Mouse (Mus musculus) gastrocnemius, postnatal 4 days (tissue): ENCODE results near the gene Atxn7l2. TPM values are rescaled to one million over a fixed set of nuclear protein-coding genes. Genes with fewer than 3 reads are reported as not detected.
"Not testable (repeated sequence)": the region's sequence is repeated elsewhere in the genome, so short reads cannot be mapped to it uniquely, and the experiment has no call there.

Experiments used
- DNase-seq, 2 experiments: peaks; one replicate each; pipeline ENCODE4 v3.0.0; 2021 to 2022; ENCODE audit warnings: low spot score in 2 of 2, mixed read lengths in 2 of 2
- long read RNA-seq, 2 experiments: library from polyadenylated mRNA; stranded (forward); transcript quantifications; one replicate each; pipeline ENCODE4 v2.0.0; 2021
- total RNA-seq, 2 experiments: library from RNA; stranded (reverse); gene quantifications; 2 replicates each; pipeline ENCODE4 v1.2.3; 2021

Gene Atxn7l2
- total RNA-seq, result 10 to 100 TPM; 16.4 to 27.7 TPM
- long read RNA-seq, experiment 1, partial matches to known transcripts, result 8 of 14 reads
- long read RNA-seq, experiment 1, other reads (novel, unspliced or antisense), result 1 of 14 reads
- long read RNA-seq, experiment 2, transcript Atxn7l2-203 (11 exons, 2,387 nt), result major isoform, 5 of 19 reads
- long read RNA-seq, experiment 2, partial matches to known transcripts, result 5 of 19 reads
- long read RNA-seq, experiment 2, other reads (novel, unspliced or antisense), result 7 of 19 reads

DNA sequence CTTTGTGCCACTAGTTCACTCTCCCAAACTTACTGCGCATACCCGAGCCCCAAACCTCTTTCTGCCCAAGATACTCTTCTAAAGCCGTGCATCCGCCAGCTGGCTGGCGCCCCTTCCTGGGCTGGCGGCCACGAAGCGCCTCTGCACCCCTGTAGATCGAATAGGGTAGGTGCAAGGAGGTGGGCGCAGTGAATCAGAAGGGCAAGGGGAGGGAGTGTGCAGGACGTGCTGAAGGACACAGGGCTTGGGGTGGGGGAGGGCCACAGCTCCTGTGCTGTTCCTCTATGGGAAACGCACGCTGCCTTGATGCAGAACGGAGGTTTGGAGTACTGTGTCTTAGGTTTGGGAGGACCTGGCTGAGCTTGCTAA lies at the start of gene Atxn7l2:
Gene Atxn7l2, minus strand, starts transcription at position 164 of the 369 bp plus-strand sequence.
- DNase-seq, result peak in 1 of 2 experiments; percentile 54

DNA sequence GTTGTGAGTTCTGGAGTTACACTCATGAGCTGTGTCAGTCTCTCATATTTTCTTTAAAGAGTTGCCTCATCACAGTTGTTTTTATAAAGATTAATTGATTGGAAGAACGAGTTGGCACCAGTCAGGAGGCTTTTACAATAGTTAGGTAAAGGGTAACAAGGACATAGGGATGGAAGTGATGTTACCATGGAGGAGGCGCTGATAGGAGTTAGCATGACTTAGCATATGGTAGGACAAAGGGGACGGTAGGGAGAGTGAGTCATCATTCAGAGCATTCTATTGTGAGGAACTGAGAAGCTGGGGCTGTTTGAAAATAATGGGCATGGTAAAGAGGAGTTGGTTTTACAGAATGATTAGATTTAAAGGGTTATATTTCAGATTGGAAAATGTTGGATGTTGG lies 48.6 kb upstream of the Atxn7l2 start:
- no peak for DNase-seq

DNA sequence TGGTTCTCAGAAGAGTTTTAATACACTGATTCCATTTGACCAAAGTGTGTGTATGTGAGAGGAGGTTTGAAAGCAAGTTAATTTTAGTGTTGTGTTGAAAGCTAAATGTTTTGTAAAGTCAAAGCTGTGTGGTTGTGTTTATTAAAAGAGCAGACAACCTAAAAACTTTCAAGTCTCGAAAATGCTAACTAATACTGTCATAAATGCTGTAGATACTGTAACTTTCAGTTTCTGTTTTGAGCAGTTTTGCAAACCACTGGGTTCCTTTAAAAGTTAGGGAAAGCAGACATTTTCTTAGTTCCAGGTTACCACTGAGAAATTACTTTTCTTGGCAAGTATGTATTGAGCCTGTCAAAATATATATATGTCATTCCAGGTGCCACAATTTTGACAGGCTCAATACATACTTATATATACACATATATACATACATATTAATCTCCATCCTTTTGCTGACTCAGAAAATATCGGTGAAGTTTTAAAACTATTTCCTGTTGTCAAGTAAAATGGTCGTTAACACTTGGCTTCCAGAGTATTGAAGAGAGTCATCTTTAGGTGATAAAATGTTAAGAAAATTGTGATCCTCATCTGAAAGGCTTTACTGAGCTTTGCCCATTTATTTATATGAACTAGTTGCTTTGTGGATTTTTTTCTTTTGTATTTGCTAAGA lies 47.2 kb upstream of the Atxn7l2 start:
- no peak for DNase-seq

DNA sequence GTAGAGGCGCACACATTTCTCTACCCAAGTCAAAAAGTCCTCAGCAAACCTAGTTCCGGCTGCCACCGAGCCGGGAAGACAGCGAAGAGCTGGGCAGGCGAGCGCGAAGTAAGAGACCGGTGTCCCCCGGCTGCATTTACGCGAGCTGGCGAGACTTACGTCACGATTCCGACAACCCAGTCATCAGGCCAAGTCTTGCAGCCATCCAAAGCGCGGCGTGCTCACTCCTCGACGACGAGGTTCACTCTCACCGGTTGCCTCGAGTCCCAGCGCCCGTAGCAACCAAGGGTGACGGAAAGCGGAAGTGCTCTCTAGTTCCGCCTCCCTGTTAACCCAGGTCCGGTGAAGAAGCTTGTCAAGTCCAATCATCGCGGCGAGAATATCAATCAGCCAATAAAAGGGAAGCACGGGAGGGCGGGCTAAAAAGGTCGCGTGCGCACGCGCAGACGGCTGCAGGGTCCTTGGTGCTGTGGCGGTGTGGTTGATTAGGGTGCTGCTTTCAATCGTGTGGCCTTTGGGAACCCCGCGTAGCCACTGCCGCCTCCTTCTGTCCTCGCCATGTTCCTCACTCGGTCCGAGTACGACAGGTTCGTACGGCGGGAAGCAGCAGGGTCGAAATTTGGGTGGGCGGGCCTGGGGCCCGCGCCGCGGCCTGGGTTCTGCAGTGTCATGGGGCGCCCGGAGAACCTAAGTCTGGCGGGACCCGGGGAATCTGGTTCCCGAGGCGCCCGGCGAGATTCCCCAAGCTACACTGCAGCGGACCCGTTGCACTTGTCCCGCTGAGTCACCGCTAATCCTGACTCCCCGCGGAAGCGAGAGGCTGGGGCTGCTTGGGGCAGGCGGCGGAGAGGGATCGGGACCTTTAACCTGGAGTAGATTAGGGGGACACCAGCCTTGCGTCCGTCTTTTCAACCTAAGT lies 46.2 kb upstream of the Atxn7l2 start, which contains the start of gene Psma5:
Gene Psma5, plus strand, starts transcription at position 208 of the 919 bp plus-strand sequence.
- peak; percentile 90 to 95 for DNase-seq

DNA sequence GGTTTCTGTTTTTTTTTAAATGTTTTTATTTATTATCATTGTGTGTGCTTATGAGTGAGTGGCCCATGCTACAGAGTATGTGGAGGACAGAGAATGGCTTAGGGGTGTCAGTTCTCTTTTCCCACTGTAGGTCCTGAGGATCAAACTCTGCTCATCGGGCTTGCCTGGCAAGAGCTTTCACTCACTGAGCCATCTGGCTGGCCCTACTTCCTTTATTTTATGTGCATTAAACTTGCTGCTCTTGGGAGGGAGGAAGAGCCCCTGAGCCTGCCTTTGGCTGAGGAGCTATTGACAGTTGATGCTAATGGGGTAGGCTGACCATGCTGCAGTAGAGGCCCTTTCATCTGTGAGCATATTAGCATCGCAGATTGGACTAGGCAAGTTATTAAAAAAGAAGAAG lies 36.1 kb upstream of the Atxn7l2 start:
- no peak for DNase-seq

DNA sequence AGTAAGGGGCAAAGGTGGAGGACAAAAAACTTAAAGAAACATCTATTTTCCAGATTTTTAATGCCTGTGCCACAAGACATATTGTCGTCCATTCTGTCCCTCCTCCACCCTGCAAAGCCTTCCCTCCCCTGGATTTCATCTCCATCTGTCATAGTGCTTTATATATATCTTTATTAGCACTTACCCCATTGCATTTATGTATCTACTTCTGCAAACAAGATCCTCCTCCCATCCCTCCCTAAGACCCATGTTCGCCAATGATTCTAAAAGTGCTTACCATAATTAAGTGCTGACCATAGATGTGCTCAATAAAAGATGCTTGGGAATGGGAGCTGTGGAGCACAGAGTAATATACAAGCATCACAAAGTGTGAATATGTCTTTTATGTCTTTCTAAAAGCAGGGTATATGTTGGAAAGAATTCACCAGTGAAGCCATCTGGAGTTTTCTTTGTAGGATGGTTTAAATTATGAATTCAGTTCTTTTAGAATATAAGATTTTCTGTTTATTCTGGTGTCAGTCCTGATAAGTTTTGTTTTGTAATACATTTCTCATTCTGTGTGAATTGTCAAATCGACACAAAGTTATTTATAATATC lies 30.6 kb upstream of the Atxn7l2 start:
- DNase-seq, result no peak

DNA sequence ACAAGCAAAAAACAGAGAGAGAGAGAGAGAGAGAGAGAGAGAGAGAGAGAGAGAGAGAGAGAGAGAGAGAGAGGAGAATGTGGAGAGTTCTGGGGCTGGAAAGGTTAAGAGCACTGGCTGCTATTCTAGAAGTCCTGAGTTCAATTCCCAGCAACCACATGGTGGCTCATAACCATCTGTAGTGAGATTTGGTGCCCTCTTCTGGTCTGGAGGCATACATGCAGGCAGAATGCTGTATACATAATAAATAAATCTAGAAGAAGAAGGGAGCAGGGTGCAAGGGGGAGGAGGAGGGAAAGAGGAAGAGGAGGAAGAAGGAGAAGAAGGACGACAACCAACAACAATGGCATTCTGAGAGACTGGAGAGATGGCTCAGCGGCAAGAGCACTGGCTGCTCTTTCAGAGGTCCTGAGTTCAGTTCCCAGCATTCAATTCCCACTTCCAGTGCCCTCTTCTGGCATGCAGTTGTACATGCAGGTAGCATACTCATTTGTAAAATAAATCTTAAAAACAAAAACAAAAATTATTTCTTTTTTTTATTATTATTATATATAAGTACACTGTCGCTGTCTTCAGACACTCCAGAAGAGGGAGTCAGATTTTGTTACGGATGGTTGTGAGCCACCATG lies 26.9 kb upstream of the Atxn7l2 start:
- DNase-seq, result not testable (repeated sequence)

DNA sequence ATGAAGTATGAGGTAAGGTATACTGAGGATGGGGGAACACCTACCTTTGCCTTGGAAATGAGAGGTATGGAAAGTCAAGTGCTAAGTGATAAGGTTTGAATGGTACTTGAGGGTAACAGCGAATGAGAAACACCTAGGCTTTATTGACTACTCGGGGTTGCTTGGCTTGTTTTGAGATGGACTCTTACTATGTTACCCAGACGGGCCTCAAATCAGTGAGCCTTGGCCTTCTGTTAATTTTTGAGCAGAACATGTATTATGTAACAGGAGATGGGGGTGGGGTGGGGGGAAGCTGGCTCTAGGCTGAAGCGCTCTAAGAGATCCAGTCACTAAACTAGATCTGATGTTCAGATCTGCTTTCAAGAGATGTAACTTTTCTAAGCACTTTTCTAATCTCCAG lies 20.9 kb upstream of the Atxn7l2 start:
- no peak for DNase-seq

DNA sequence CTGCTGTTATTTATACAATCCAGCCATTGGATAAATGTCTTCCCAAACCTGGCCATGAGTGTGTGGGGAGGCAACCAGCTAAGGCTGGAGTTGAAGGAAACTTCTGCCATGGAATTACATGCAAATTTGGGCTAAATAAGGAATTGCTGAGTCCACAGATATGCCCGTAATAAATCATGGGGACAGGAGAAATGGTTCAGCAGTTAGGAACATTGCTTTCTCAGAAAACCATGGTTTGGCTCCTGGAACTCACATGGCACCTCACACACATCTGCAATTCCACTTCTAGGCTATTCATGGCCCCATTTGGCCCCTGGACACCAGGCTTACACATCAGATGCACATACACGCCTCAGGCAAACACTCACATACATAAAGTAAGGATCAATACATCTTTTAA lies 16.8 kb upstream of the Atxn7l2 start:
- no peak for DNase-seq

DNA sequence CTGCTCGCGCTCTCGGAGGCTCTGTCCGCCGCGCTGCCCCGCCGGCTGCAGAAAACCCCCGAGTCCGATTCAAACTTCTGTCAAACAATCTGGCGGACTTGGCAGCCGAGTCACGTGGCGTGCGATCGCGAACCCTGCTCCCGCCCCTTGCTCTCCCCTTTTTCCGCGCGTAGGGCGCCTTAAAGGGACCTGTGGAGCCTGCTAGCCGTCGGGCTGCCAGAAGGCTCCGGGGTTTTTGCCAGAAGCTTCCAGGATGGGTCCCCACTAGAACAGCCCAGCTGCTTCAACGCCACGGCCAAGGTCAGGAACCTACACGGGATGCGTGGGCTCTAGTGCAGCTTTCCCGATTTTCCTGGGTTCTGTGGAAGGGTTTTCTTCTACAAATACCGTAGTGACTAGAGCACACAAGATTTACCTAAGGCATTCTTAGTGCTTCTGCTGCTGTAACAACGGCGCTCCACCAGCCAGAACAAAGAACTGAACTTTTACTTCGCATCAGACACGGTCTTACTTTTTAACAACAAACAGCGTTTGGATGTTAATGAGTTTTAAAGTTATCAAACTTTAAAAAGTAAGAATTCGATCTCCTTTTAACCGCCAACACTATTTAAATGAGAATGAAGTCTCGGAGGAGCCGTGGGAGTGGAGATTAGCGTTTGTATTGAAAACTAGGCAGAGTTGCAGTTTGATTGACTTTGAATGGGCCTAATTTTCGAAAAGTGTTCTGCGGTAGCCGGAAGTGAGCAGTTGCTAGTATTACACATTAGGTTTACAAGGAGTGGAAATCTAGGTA lies 16.0 kb upstream of the Atxn7l2 start, which contains the start of gene Sypl2:
Gene Sypl2, minus strand, starts transcription at position 91 of the 793 bp plus-strand sequence.
- peak in 1 of 2 experiments; percentile 65 for DNase-seq

DNA sequence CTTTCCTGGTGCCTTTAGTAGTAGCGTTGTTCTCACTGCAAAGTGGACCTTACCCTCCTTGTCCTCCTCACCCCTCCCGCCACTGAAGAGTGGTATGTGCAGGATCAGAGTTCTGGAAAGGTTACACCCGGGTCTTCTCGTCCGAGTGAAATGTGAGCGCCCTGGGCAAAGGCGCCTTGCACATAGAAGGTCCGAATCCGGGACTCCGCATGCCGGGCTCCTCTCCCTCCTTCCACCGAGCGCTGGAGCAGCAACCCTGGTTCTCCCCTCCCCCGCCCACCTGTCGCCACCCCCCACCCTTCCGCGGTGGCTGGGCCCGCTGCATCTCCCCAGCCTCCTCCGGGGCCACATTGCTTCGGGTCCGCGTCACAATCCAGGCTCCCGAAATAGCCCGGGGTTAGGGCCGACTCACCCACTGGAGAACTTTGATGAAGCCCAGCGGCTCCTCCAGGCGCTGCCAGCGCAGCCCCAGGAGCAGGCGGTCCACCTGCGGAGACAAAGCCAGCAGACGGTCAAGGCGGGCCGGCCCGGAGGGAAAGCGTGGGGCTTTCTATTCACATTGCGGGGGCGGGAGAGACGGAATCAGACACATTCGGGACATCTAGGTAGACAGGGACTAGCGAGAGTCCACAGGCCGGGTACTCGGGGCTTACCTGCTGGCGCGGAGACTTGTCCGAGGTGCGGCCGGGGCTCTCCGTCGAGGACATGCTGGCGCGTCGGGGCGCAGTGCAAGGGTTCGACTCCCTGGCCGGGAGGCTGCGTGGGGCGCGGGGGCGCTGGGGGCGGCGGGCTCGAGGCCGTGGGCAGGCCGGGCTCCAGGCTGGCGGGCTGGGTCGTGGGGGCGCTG lies 15.2 kb upstream of the Atxn7l2 start:
- peak in 1 of 2 experiments; percentile 46 for DNase-seq

DNA sequence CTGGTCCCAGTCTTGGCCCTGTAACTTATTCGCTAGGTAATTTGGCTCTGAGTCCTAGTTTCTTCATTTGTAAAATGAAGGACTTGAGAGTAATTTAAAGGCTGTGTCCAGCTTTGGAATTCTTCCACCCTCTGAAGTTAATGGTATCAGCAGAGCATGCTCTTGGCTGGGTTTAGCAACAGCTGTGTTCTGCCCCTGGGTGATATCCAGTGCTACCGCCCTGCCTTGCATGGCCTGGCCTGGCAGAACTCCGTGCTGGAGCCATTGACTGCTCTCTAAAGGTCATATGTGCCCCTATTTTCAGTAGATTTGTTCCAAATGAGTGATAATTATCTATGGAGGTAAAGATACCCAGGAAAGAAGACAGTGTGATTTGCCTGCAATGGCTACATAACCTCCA lies 9.9 kb upstream of the Atxn7l2 start:
- DNase-seq, result peak in 1 of 2 experiments; percentile 29

DNA sequence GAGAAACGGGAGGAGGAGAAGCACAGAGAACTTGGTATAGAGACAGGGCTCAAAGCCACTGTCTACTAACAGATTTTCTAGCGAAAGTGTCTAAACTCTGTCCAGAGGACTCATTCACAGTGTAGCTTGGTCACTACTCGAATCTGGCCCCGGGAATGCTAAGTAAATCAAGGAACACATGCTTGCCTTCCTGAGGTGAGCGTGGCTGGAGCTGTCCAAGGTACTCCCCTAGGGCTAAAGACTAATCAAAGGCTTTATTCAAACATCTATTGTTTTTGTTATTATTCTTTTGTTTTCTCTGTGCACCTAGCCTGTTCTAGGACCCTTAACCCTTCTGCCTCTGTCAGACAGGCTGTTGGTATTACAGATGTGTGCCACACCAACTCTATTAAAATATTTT lies 4.0 kb upstream of the Atxn7l2 start:
- DNase-seq, result peak in 1 of 2 experiments; percentile 28

DNA sequence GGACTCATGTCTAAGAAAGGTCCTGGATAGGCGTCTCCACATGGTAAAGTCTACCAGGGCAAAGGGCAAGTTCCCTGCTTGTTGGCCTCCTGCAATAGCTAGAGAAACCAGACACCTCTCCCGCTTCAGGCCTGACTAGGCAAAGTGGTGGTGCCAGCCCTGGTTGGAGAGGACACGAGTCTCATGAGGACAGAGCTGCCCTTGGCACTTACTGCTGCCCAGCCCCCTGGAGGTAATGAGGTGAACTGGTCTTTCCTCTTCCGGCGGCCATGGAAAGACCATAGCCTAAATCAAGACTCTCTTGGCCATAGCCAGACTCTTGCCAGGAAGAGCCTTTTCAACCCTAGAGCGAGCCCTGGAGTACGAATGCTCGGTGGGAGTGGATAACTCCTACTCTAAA lies 1.7 kb upstream of the Atxn7l2 start:
- DNase-seq, result peak in 1 of 2 experiments; percentile 38

DNA sequence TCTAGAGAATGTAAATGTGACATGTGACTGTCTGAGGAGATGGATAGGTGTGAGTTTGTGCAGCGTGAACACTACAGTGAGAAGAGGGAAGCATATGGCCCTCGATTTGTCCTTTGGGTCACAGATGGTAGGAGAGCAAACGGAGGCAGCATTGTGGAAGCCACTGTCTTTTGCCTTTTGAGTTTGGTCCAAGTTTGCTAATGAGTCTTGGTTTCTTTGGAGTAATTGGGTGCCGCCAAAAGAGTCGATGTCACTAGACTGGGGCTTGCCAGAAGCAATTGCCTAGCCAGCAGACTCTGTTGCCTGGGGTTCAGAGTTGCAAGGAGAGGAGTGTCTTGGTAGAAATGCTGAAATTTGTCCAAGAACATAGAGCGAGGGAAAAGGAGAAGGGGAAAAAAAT lies 1.1 kb upstream of the Atxn7l2 start:
- DNase-seq, result no peak

DNA sequence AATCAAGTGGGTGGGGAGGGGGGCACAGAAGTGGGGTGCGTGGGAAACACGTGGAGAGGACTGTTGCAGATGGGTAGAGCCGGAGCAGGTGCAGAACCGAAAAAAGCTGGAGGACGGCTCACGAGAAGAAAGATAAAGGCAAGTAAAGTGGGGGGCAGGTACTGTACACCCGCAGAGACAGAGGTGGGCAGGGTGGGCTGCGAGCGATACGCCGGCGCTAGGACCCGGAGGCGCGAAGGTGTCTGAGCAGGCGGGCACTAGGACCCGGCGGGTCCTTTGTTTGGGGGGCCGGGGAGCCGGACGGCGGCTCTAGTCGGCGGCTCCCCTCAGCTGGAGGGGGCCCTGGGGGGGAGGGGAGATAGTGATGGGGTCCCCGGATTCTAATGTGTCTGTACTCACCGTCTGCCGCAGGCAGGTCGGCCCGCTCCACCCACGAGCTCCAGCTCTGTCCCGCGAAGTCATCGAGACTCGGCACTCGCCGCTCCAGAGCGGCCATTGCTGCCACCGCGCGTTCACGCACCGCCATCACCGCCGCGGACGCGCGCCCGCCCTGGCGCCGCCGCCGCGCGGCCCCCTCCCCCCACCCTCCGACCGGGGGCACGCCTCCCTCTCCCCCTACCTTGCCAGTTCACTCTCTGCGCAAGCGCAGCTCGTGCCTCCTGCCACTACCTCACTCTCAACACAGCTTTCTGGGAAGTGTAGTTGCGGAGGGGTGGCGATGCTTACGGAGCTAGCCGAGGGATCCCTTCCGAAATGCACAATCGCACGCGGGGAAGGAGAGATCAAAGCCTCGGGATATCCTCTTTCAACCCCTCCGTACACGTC lies 576 bp downstream of the Atxn7l2 start:
- DNase-seq, result peak; percentile 84 to 90

DNA sequence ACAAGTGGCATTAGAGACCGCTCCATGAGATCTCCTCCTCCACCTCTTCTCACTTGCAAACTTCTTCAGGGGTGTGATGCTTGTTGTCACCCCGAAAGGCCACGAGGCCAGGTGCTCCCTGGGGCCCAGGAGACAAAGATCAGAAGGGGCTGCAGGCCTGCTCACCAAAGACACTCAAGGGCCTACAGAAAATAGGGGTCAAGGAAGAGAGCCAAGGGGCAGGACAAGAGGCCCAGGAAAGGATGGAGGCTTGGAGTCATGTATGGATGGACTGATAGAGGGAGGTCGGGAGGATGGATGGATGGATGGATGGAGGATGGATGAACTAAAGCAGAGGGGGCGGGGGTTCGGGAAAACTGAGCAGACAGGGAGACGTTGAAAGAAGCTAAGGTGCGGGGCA lies 1.2 kb downstream of the Atxn7l2 start:
- DNase-seq, result no peak

DNA sequence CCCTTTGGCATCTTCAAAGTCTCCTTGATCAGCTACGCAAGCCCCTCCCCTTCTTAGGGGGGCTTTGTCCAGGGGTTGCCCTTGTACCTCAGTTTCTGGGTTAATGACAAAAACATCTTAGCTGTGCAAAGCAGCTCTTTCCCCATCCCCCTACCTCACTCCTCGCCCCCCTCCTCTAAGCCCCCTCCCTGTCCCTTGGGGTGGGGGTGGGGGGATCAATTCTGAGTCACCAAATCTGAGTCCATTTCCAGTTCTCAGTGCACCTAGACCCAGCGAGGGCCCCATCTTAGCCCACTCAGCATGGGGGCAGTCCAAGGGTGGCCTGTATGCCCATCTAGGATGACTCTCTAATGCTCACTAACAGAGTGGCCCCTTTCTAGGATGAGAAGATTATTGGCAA lies 1.7 kb downstream of the Atxn7l2 start:
- no peak for DNase-seq
